Mouse (Mus musculus) hematopoietic stem cell, adult 5-6 weeks (primary cell): Measurements from ENCODE around the gene Mgst1. TPM values are rescaled to one million over a fixed set of nuclear protein-coding genes. Genes with fewer than 3 reads are reported as not detected.

ENCODE experiments used
- ATAC-seq, 2 experiments: fragments of 125-278 bp in 1 of 2; replicated peaks in 1 of 2; 2 replicates each; pipeline ENCODE4 v1.8.0; 2016 to 2017; ENCODE audit warnings: inconsistent platforms in 2 of 2, mild to moderate bottlenecking in 2 of 2, moderate number of reproducible peaks in 2 of 2, low read depth in 1 of 2, moderate TSS enrichment in 1 of 2; ENCODE audit not compliant: low FRiP score in 2 of 2, poor library complexity in 2 of 2, severe bottlenecking in 2 of 2, insufficient read depth in 1 of 2, low TSS enrichment in 1 of 2
- total RNA-seq: library from RNA; stranded (forward); fragments of 172-1452, 232-1000 nt; gene quantifications from 2 replicates; pipeline ENCODE4 v1.2.3, GENCODE M21; 2017

The Mgst1 gene
- total RNA-seq, result 32.8 and 85.5 TPM in 2 replicates

- ATAC-seq, result peak; percentile 69 to 73
These were observed at the start of gene Mgst1 for GRCm38 (mm10) chr6:138139930-138140329. Mgst1 (plus strand) TSS chr6:138140316.

GRCm38 (mm10) chr6:138092432-138092831, 47.7 kb upstream of the Mgst1 start:
- no peak for ATAC-seq

DNA sequence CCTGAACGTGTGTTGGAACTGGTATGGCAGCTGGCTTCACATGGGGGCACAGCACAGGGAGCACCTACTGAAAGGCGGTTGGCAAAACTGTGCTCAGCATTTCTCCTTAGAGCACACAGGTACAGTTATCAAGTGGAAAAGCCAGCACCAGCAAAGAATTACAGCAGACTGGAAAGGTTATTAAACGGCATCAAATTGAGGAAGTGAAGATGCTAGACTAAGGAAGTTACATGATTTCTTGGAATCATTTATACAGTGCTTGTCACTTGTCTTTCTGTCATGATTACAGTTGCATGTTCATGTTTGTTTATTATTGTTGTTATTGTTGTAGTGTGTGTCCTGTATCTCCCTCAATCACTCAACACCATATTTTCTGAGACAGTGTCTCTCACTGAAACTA, 45.1 kb upstream of the Mgst1 start:
- ATAC-seq, result peak; percentile 32 to 46; a peak in 3 of 4 replicates

DNA sequence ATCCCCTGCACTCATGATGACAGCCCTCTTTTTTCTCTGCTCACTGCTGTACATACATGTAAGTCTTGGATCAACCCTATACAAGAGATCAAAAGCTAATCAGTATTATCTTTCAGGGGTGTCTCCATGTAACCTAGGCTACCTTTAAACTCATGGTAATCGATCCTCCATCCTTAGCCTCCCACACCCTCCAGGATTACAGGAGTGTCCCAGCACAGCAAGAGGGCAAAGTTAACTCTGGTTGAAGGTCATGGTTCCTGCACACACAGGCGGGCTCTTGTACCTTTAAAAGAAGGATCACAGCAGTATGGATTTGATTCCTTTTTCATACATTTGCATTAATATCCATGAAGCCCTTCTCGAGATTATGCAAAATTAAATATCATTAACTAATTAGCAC, 40.5 kb upstream of the Mgst1 start:
- no peak for ATAC-seq

DNA sequence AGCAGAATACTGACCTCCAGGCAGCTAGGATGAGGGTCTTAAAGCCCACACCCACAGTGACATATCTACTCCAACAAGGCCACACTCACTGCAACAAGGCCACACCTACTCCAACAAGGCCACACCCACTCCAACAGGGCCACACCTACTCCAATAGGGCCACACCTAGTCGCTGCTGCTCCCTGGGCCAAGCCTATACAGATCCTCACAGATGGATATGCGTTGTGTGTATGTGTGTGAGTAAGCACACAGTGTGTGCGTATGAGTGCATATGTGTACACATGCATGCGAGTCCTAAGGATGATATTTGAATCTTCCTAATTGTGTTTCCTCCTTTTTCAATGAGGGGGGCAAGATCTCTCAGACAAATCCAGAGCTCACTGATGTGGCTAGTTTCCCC, 38.3 kb upstream of the Mgst1 start:
- no peak for ATAC-seq

- no peak for ATAC-seq
These were observed 37.2 kb upstream of the Mgst1 start for GRCm38 (mm10) chr6:138102940-138103339.

GRCm38 (mm10) chr6:138104559-138104958, 35.6 kb upstream of the Mgst1 start:
- ATAC-seq, result no peak

DNA sequence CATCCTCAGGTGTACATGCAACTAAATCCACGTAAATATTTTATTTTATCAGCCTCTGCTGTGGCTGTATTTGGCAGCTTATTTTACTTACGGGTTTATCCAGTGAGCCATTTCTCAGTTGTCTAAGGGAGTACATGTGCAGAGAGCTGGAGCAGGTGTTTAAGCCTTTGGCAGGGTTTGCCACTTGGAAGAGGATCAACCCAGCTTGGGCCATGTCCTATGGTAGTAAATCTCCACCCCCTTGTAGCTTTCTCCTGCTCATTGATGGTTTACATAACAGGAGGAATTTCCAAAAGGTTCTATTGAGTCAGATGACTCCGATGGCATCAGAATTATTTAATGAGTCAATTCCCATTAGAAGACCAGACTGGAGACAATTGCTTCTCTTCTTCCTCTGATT, 22.6 kb upstream of the Mgst1 start:
- ATAC-seq, result no peak

GRCm38 (mm10) chr6:138128392-138129335, 11.5 kb upstream of the Mgst1 start:
- no peak for ATAC-seq

GRCm38 (mm10) chr6:138130541-138130940, 9.6 kb upstream of the Mgst1 start:
- ATAC-seq, result no peak

GRCm38 (mm10) chr6:138140336-138140735, 220 bp downstream of the Mgst1 start:
- peak; percentile 85 to 86 for ATAC-seq

DNA sequence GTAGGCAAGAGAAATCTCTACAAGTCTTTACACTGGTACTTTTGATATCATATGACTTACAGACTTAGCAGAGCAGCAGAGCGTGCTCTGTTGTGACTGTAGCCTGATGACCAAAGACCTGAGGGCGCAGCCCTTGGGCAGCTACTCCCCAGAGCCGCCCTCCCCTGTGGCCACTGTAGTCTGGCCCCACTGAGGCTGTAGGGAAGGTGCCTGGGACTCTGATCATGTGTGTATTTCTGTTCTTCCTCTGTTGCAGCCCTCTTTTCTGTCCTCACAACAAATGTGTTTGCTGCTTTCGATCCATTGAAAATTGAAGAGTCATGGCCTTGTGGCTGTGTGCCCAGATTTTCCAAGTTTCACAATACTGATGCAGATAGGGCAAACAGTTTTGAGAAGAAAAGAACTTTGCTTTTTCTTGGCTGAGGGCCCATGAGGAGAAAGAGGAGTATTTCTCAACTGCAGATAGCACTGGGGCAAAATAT, 1.0 kb downstream of the Mgst1 start:
- peak; percentile 73 to 78 for ATAC-seq

GRCm38 (mm10) chr6:138142604-138143003, 2.5 kb downstream of the Mgst1 start:
- ATAC-seq, result no peak

DNA sequence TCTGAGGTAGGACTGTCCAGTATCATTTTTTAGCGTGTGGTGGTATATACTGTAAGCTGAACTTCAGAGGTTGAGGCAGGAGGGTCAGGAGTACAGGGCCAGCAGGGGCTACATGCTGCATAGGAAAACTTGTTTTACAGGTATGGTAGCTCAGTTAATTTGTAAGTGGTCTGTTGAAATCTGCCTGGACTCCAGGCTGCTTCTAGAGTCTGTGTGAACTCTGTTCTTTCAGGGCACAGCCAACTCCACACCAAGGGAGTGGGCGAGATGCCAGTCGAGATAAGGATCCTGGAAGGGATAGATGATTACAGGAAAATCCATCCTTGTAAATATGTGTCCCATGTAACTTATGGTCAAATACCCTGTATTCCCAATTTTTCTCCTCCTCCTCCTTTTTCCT, 3.3 kb downstream of the Mgst1 start:
- no peak for ATAC-seq

GRCm38 (mm10) chr6:138153111-138153510, 13.0 kb downstream of the Mgst1 start:
- ATAC-seq, result peak; percentile 69 to 78; a peak in 1 of 4 replicates

DNA sequence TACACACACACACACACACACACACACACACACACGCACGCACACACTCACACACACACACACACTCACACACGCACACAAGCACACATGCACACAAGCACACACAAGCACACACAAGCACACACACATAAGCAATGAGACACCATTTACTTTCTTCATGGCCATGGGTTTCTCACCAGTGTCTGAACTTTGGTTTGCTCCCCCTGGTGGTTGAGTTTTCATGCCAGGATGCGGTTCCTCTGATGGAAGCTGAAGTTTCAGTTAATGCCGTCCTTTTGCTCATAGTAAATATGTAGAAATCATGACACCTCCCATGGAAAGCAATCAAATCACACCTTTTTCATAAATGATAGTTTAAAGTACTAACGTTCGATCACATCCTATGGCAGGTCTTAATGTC, 23.8 kb downstream of the Mgst1 start:
- ATAC-seq, result peak; percentile 71 to 75

- peak; percentile 22 to 29; a peak in 2 of 4 replicates for ATAC-seq
These were observed 31.5 kb downstream of the Mgst1 start for GRCm38 (mm10) chr6:138171480-138172224.
